Mouse (Mus musculus): ENCODE data around the gene Gpr162.

DNA sequence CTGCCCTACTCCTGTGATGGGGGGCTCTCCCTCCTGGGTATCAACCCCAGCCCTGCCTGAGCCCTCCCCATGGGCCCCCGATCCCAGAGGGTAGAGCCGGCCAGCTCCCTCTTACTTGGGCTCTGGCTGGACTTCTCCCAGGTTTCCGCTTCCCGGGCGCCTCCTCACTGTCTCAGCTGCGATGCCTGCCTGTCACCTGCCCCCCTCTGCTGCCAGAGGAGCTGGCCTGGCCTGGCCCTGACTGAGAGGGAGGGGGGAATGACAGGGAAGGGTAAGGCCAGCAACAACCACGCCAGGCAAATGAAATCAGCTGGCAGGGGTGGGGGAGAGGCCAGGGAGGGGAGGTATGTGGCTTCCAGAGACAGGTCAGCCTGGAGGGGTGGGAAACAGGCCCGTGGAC lies 24.0 kb downstream of the Gpr162 start:
- no peak for TF ChIP-seq GATA1 (IDR thresholded peaks at IDR 0.05; ENCODE audit: borderline replicate concordance, low read length)
- no peak for TF ChIP-seq FLI1 (IDR thresholded peaks at IDR 0.05; ENCODE audit: low read length)
